Mouse (Mus musculus): ENCODE measurements around the gene R3hdm4.

GRCm38 (mm10) chr10:79906712-79907111 lies 14.3 kb downstream of the R3hdm4 start:
- TF ChIP-seq CTCF (IDR thresholded peaks at IDR 0.05; ENCODE audit: low read depth, low read length) (no peak), POLR2A (IDR thresholded peaks at IDR 0.05; ENCODE audit: extremely low read depth, insufficient read depth, low read length) (no peak)

All from liver, adult 2 months (tissue).